Mouse (Mus musculus) liver, adult 2 months (tissue): ENCODE measurements at regions not wholly inside any gene's neighbourhood (a gene's known extent, or its start where the extent isn't known, plus 50 kb on each side); places are given as distances from the start of the nearest gene placed in this dataset.

Experiments used
- CTCF ChIP-seq: fragments of 200-500 bp; IDR thresholded peaks from 2 replicates; pipeline ENCODE4 v1.5.1; 2011; ENCODE audit warnings: low read depth, low read length, control low read depth
- POLR2A ChIP-seq: fragments of 200-500 bp; IDR thresholded peaks from 2 replicates; pipeline ENCODE4 v1.6.1; 2011; ENCODE audit warnings: low read length, control low read depth; ENCODE audit not compliant: insufficient read depth; ENCODE audit errors: extremely low read depth

GRCm38 (mm10) chr9:61491131-61491712, 119.1 kb downstream of the Tle3 start:
- TF ChIP-seq CTCF (no peak), POLR2A (no peak)
